Mouse (Mus musculus) 3T3-L1 (cell line): ENCODE measurements around the gene Mmp25.
"Not testable (repeated sequence)": the region's sequence is repeated elsewhere in the genome, so short reads cannot be mapped to it uniquely, and the experiment has no call there.

ENCODE experiments used
- DNase-seq: peaks from one replicate; pipeline ENCODE4 v3.0.0-alpha.2; 2015; ENCODE audit warnings: low read depth, low spot score

Gene Mmp25

GRCm38 (mm10) chr17:23600641-23601622 is 44.1 kb downstream of the Mmp25 start, which contains the start of gene Zscan10:
Zscan10 (plus strand) TSS chr17:23600856.
- DNase-seq = no peak

DNA sequence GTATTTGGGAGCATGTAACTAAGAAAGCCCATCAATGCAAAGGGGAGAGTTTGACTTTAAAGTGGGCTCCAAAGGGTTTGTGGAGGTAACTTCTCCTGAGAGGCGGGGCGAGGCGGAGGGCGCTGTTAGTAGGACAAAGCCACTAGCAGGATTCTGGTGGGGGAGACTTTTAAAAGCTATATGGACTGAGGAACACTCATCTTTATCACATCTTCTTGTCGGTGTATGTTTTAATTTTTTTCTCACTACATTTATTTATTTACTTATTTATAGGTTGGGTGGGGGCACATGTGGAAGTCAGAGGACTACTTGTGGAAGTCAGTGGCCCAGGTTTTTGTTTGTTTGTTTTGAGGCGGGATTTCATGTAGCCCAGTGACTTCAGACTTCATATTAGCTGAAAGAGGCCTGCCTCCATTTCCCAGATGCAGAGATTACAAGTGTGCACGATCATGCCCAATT is 45.4 kb downstream of the Mmp25 start:
- DNase-seq = no peak

DNA sequence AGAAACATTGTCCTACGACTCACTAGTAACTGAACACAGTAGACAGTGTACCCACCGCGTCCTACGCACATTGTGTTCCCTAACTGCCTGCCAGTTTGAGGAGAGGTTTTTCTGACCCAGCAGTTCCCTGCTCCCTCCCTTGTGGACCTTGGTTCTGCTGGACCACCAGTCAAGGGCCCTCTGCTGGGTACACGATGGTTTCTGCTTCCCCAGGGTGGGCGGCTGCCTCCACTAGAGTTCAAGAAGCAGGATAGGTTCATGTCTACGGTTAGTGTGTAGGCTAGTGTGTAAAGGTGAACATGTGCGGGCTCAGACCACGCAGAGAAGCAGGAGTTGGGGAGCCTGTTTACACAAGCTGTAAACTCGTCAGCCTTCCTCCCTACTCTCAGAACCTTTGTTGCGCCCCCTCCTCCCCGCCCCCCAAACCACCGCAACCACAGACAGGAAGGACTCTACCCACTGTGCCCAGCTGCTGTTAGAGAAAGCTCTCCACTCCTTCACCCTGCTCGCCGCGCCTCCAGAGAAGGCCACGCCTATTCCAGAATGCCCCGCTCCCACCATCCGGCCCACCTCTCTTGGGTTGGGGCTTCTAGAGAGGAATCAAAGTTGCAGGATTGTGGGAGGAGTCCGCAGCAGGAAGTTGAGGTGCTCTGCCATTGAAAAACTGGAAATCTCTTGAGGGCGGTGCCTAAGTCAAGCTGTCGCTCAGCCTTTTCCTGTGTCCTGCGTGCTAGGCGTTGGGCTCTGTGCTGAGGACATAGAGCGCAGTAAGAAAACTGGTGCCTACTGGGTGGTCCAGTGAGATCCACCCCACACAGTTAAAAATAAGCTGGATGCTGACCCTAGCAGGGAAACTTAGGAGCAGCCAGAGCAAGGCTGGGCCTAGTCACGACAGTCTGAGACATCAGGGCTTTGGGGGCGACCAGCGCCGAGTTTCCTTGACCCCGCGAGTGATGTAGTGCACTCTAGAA is 46.2 kb downstream of the Mmp25 start, which contains the start of gene Zfp13:
TSS of gene Zfp13 (minus strand) at position 906 of the 971 bp plus-strand sequence.
- DNase-seq = peak; percentile 97

DNA sequence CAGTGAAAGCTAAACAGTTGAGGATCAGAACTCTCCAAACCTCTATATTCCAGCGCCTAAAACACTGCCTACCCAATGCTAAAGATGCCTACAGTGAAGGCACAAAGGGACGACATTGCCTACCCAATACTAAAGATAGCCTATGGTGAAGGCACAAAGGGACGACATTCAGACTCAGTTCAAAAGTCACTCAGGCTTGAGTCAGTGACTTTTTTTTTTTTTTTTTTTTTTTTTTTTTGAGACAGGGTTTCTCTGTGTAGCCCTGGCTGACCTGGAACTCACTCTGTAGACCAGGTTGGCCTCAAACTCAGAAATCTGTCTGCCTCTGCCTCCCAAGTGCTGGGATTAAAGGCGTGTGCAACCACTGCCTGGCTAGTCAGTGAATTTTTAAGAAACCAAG is 49.9 kb downstream of the Mmp25 start:
- DNase-seq = not testable (repeated sequence)

DNA sequence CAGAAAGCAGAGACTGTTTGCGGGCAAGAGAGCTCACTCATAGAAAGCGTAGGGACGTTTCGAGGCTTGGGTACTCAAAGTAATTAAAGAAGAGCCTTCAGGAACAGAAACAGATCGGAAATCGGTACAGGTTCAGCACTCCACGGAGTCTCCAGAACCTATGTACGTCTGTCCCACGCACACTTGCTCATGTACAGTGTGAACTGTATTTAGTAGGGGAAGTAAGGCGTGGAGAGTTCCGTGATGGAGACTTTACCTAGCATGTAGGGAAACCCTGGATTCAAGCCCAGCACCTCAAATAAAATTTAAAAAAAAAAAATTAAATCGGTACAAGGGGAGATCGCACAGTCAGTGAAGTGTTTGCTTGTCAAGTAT is 52.2 kb downstream of the Mmp25 start:
- no peak for DNase-seq

GRCm38 (mm10) chr17:23592208-23592925 is 52.7 kb downstream of the Mmp25 start:
- peak; percentile 82 for DNase-seq

GRCm38 (mm10) chr17:23587253-23587652 is 57.8 kb downstream of the Mmp25 start:
- peak; percentile 51 for DNase-seq

DNA sequence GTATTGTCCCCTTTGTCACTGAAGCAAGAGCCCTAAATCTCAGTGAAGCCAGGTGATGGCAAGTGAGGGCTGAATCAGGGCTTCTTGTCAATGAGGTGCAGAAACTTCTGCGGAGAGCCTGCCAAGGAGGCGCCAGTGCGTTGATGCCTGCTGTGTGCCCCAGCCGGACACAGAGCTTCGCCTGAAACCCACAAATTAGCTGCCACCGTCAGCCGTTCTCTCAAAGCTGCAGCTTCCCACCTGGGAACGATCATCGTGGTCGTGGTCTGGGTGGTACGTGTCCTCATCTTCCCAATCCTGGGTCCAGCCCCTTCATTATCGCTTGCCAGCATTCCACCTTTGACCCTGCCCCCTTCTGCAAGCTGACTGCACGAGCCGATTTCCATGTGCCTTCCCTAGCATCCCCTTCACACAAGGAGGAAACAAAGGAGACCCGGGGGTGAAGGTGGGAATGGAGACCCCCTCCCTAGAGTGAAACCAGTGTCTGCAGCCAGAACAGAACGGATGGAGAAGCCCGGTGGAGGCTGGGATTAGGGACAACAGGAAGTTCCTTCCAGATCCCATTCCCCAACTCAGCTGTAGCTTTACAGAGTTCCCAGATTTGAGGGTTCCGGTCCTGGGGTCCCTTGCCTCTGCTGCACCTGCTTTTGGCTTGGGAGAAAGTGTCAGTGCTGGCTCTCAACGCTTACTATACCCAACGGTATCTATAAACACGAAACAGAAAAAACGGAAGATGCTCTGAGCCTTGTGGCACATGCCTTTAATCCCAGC is 59.2 kb downstream of the Mmp25 start:
- DNase-seq = peak; percentile 77

GRCm38 (mm10) chr17:23584786-23585185 is 60.3 kb downstream of the Mmp25 start:
- DNase-seq = peak; percentile 63
